Comparison of ENCODE assay signal across 27 mouse cellular contexts in the genomic region with DNA sequence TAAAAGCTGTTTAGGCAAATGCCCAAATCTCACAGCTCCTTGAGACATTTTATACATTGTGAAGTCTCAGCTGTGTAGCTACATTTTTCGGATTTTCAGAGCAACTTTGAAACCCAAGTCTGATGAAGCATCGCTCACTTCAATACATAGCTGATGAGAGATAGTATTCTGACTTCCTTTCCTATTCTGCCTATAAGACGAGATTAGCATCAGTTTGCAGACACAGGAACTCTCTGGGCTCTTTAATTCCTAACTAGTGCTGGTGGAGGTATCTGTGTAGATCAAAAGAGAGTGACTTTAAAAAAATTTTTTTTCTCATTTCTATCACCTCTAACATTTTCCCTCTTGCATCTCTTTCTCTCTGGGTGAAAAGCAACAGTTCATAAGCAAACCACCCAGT. TPM values are rescaled to one million over a fixed set of nuclear protein-coding genes. Genes with fewer than 3 reads are reported as not detected.
"Had no signal": no experiment of that assay in that cellular context is flagged by ENCODE, and none has a peak within 500 bp of the region (broad histone marks: within the 10 kb centered on the region; RNA-seq: fewer than 3 reads in every experiment).

No protein-coding gene starts in this region.

- H3K4me3 ChIP-seq: lung, embryonic 15.5 days; megakaryocyte, embryonic 14.5 days; midbrain, embryonic 13.5 days; midbrain, embryonic 15.5 days; neural tube, embryonic 13.5 days; neural tube, embryonic 15.5 days had no signal

- DNase-seq: liver, postnatal 0 days; lung, adult 2 months; lung, postnatal 14 days; lung, postnatal 36 days; retina, postnatal 1 day; right cerebral cortex, adult 18-20 months; right cerebral cortex, postnatal 25 days; right cerebral cortex, postnatal 4 days; spleen, adult 18-20 months; thymus, adult 2 months; thymus, postnatal 25 days; thymus, postnatal 4 days had no signal

- H3K27me3 ChIP-seq: lung, embryonic 15.5 days; midbrain, embryonic 13.5 days; midbrain, embryonic 15.5 days; neural tube, embryonic 13.5 days; neural tube, embryonic 15.5 days had no signal

- ATAC-seq: liver, postnatal 0 days; midbrain, embryonic 13.5 days; midbrain, embryonic 15.5 days had no signal

- H3K36me3 ChIP-seq: lung, embryonic 15.5 days; midbrain, embryonic 13.5 days; midbrain, embryonic 15.5 days; neural tube, embryonic 13.5 days; neural tube, embryonic 15.5 days had no signal

- H3K4me1 ChIP-seq: lung, embryonic 15.5 days; megakaryocyte, embryonic 14.5 days; midbrain, embryonic 13.5 days; midbrain, embryonic 15.5 days; neural tube, embryonic 13.5 days; neural tube, embryonic 15.5 days had no signal

- H3K27ac ChIP-seq: lung, embryonic 15.5 days; macrophage; midbrain, embryonic 13.5 days; midbrain, embryonic 15.5 days; neural tube, embryonic 13.5 days; neural tube, embryonic 15.5 days had no signal

- H3K9me3 ChIP-seq: lung, embryonic 15.5 days; megakaryocyte, embryonic 14.5 days; midbrain, embryonic 13.5 days; midbrain, embryonic 15.5 days; neural tube, embryonic 13.5 days; neural tube, embryonic 15.5 days had no signal

RNA-seq across cellular contexts. Expression of a gene that starts 26.6 kb away (rescaled TPM):
- total RNA-seq: megakaryocyte progenitor cell, adult 5-6 weeks; midbrain, postnatal 0 days; monocyte, adult 5-6 weeks had no signal
- polyA plus RNA-seq: liver, postnatal 0 days; lung, embryonic 15.5 days; lung, postnatal 0 days; macrophage; midbrain, embryonic 11.5 days; midbrain, embryonic 13.5 days; midbrain, embryonic 15.5 days; midbrain, postnatal 0 days; neural tube, embryonic 11.5 days; neural tube, embryonic 13.5 days; neural tube, embryonic 15.5 days; stomach, embryonic 14.5 days; stomach, embryonic 16.5 days had no signal
